Mouse (Mus musculus): Measurements from ENCODE around the gene Thap7.

DNA sequence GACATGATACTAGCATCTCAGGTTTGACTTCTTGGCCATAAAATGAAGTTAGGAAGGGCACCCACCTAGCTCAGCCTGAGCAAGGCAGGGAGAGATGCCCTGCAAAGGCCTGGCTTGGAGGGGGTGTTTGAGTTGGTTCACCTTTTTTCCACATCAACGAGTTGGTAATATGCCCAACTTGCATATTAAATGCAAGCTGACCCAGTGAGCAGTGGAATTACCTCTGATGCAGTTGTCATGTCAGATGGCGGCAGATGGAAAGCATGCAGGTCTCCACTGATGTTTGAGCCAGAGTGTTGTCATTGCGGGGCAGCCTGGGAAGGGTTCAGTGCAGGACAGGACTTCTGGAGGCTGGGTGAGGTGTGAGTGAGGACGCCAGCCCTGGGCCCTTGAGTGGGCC lies 19.5 kb downstream of the Thap7 start:
- TF ChIP-seq MAFK (IDR thresholded peaks at IDR 0.05; ENCODE audit: insufficient read depth, low read depth, low read length) (no peak), ZNF384 (IDR thresholded peaks at IDR 0.05; ENCODE audit: low read depth, low read length) (no peak)

Data from ES-E14 (cell line).